ENCODE assay signal across 25 mouse cellular contexts in genomic region chr2:128432741-128433140, GRCm38 (mm10).
"Had no signal": no experiment of that assay in that cellular context is flagged by ENCODE, and none has a peak within 500 bp of the region (broad histone marks: within the 10 kb centered on the region; RNA-seq: fewer than 3 reads in every experiment).

No protein-coding gene starts in this region.

- ATAC-seq: hindbrain, postnatal 0 days; intestine, embryonic 16.5 days; liver, embryonic 12.5 days had no signal

- H3K36me3 ChIP-seq: heart, embryonic 13.5 days; heart, embryonic 15.5 days; hindbrain, embryonic 13.5 days; hindbrain, embryonic 15.5 days; kidney, embryonic 15.5 days; limb, embryonic 13.5 days; limb, embryonic 15.5 days; liver, embryonic 12.5 days had no signal

- DNase-seq: gastrocnemius, postnatal 14 days; gastrocnemius, postnatal 36 days; heart, adult 11 months; heart, adult 2 months; heart, postnatal 14 days; heart, postnatal 36 days; kidney, adult 11 months; kidney, adult 2 months; kidney, adult 9 months; kidney, postnatal 14 days; kidney, postnatal 36 days; left cerebral cortex, postnatal 4 days had no signal

- H3K4me2 ChIP-seq: heart, embryonic 11.5 days; heart, embryonic 13.5 days; heart, embryonic 15.5 days; hindbrain, embryonic 13.5 days; hindbrain, embryonic 15.5 days; kidney, embryonic 15.5 days; limb, embryonic 13.5 days; limb, embryonic 15.5 days; liver, embryonic 12.5 days had no signal

- H3K27ac ChIP-seq: heart, adult 2 months; heart, embryonic 13.5 days; heart, embryonic 15.5 days; hindbrain, embryonic 13.5 days; hindbrain, embryonic 15.5 days; hindbrain, postnatal 0 days; kidney, embryonic 15.5 days; kidney, postnatal 0 days; limb, embryonic 13.5 days; limb, embryonic 15.5 days; liver, embryonic 12.5 days; liver, embryonic 14.5 days had no signal

- H3K27me3 ChIP-seq: heart, embryonic 13.5 days; heart, embryonic 15.5 days; hindbrain, embryonic 15.5 days; kidney, embryonic 15.5 days; limb, embryonic 13.5 days; limb, embryonic 15.5 days had no signal

- H3K9ac ChIP-seq: heart, embryonic 13.5 days; heart, embryonic 15.5 days; hindbrain, embryonic 13.5 days; hindbrain, embryonic 15.5 days; kidney, embryonic 15.5 days; limb, embryonic 13.5 days; limb, embryonic 15.5 days; liver, embryonic 12.5 days; liver, embryonic 14.5 days had no signal

- H3K4me3 ChIP-seq: heart, adult 2 months; heart, embryonic 13.5 days; heart, embryonic 15.5 days; hindbrain, embryonic 13.5 days; hindbrain, embryonic 15.5 days; kidney, embryonic 15.5 days; limb, embryonic 13.5 days; limb, embryonic 15.5 days; liver, embryonic 12.5 days had no signal

- H3K9me3 ChIP-seq: heart, embryonic 15.5 days; hindbrain, embryonic 13.5 days; hindbrain, embryonic 15.5 days; kidney, embryonic 15.5 days; limb, embryonic 13.5 days; limb, embryonic 15.5 days; liver, embryonic 12.5 days had no signal
